Mouse (Mus musculus) brain, embryonic 18.5 days (tissue): Measurements from ENCODE around the gene Gm20532.

Source experiments
- DNase-seq: peaks from one replicate; pipeline ENCODE4 v3.0.0-alpha.2; 2012; ENCODE audit warnings: low read depth, low spot score

Gm20532 gene

GRCm38 (mm10) chr2:26595725-26596435, 9.4 kb downstream of the Gm20532 start:
- no peak for DNase-seq

DNA sequence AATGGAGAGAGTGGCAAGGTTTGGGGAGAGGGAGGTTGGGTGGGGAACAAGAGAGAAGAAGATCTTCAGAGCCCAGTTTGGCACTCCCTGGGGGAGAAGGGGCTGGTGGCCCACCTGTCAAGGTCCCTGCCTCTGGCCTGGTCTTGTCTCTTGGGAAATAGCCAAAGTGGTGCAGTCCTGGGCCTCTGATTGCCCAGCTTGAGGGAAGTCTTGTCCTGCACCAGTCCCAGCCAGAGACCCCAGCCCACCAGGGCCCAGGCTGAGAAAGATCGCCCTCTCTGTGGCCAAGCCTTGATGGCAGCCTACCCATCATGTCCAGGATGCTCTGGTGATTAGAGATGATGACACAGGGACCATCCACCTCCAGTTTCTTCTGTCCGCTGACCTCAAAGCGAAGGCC, 10.5 kb downstream of the Gm20532 start:
- no peak for DNase-seq

- DNase-seq, result no peak
Measured at GRCm38 (mm10) chr2:26597810-26598209, 11.4 kb downstream of the Gm20532 start.

DNA sequence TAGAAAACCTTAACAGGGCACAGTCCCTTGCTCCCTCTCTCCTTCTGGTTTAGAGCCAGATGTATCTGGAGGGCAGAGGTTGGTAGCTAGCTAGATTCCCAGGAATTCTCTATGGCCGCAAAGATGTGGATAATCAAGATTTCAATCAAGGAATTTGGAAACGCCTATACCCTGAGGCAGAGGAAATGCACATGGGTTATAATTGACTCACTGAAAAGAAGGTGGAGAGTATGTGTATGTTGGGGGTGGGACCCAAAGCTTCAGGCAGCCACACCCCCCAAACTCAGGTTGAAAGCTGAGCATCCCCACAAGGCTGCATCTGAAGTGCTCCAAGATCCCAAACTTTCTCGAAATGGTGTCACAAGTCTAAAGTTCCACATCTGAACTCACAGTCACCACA, 12.0 kb downstream of the Gm20532 start:
- no peak for DNase-seq

- no peak for DNase-seq
Measured at GRCm38 (mm10) chr2:26599965-26600364, 13.5 kb downstream of the Gm20532 start.

GRCm38 (mm10) chr2:26600664-26601063, 14.2 kb downstream of the Gm20532 start:
- DNase-seq, result no peak

DNA sequence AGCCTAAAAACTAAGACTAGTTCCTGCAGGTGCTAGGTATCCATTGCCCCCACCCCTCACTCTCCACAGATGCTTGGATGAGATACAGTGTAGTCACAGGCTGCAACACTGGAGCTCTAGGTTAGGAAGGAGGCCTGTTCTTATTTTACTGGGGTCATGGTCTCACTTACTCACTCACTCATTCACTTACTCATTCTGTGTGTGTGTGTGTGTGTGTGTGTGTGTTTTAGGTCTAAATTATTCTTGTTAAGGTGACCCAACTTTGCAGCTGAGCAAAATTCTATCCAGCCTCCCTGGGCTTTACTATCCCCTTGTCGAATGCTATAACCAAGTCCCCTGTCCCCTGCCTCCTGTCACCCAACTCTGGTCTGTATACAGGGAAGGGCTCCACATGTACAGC, 15.2 kb downstream of the Gm20532 start:
- no peak for DNase-seq

DNA sequence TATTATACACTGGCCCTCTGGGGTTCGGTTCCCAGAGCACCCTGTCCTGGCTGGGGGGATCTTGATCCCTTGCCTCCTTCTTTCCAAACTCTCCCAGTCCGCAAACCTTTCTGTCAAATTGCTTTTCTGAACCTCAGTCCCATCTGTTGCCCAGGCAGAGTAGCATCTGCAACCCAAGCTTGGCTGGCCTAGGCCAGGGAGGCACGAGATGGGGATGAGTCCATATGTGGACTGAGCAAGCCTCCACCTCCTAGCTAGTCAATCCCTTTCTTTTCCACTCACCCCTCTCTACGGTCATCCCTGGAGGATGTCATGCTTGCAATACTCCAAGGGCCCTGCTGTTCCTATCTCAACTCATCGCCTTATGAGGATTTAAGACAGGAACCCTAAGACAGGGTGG, 16.2 kb downstream of the Gm20532 start:
- no peak for DNase-seq

- DNase-seq, result no peak
Measured at GRCm38 (mm10) chr2:26603159-26603558, 16.7 kb downstream of the Gm20532 start.

DNA sequence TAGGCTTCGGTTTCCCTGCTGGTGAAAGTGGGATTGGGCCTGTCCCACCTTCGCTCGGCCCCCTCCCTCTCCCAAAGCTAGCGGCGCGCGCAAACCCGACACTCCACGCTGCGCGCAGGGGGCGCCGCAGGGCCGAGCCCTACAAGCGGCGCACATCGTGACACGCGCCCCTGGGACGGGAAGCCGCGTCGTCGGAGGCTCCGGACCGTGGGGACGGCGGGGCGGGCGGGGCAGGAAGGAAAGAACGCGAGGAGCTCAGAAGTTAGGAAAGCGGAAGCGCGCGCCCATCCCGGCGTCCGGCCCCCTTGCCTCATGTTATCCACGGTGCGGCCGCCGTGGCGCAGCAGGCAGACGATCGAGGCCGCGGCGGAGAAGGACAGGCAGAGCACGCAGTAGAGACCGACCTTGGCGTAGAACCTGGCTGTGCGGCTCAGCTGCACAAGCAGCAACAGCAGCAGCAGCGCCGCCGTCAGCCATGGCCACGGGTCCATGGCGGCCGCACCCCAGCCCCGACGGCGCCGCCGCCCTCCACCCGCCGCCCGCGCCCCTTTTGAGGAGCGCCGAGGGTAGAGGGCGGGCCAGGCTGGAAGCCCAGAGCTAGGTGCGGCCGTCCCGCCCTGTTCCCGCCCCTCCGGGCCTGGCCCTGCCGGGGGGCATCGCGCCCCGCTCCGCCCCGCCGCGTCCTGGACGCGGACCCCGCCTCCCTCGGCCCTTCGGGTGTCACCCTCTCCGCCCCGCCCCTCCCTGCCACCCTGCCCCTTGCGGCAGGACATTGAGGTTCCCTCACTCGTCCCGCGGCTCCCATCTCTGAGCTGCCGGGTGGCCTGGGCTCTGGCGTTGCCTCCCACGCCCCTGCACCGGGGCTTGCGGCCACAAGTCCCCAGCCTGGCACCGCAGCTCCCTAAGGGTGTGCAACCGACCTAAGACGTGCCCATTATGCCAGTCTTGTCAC, 17.6 kb downstream of the Gm20532 start, which contains the start of gene Agpat2:
TSS of gene Agpat2 (minus strand) at position 698 of the 952 bp plus-strand sequence.
- DNase-seq, result no peak

GRCm38 (mm10) chr2:26605331-26605730, 18.9 kb downstream of the Gm20532 start:
- DNase-seq, result no peak

GRCm38 (mm10) chr2:26606579-26606978, 20.1 kb downstream of the Gm20532 start:
- DNase-seq, result no peak

- no peak for DNase-seq
Measured at GRCm38 (mm10) chr2:26607056-26607910, 20.8 kb downstream of the Gm20532 start.

- DNase-seq, result no peak
Measured at GRCm38 (mm10) chr2:26608781-26609180, 22.3 kb downstream of the Gm20532 start.

GRCm38 (mm10) chr2:26609261-26609661, 22.8 kb downstream of the Gm20532 start:
- DNase-seq, result no peak

DNA sequence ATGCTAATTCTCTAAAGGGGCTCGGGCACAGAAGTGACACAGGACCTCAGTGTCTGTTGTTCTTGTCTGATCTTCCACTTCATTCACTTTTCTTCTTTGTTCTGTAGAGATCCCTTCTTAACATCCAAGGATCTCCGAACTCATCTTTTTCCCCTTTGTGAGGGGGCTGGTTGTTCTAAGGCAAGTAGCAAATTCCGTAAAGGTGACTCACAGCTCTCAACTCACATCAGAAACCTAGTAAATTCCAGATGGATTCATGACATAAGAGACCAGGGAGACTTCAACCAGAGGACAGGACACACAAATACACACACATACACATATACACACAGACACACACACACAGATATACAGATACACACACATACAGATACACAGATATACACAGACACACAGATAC, 24.1 kb downstream of the Gm20532 start:
- no peak for DNase-seq

GRCm38 (mm10) chr2:26611054-26611453, 24.6 kb downstream of the Gm20532 start:
- no peak for DNase-seq

DNA sequence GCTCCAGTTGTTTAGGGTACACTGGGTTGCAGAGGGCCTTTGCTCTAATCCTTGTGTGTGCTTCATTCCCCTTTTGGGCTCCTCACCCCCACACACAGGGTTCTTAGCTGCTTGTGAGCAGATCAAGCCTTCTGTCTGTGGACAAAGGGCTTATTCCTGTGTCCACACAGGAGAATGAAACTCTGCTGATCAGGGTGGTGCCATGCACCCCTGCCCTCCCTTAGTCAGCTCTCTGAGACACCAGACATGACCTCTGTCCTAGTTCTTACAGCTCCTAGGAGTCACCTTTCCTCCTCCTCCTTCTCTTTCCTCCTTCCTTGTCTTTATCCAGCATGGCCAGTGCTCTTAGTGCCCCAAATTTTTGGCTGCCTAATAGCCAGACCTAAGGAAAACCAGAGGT, 25.5 kb downstream of the Gm20532 start:
- DNase-seq, result no peak

GRCm38 (mm10) chr2:26614903-26615302, 28.5 kb downstream of the Gm20532 start:
- DNase-seq, result no peak

- DNase-seq, result no peak
Measured at GRCm38 (mm10) chr2:26615459-26616124, 29.2 kb downstream of the Gm20532 start.

- no peak for DNase-seq
Measured at GRCm38 (mm10) chr2:26617331-26617730, 30.9 kb downstream of the Gm20532 start.
